Mouse (Mus musculus): ENCODE results near the gene Foxn2.

The Foxn2 gene

GRCm38 (mm10) chr17:88492107-88492460, 51.6 kb downstream of the Foxn2 start:
- in situ Hi-C loops (cut with MseI, MboI) = no loop called here

DNA sequence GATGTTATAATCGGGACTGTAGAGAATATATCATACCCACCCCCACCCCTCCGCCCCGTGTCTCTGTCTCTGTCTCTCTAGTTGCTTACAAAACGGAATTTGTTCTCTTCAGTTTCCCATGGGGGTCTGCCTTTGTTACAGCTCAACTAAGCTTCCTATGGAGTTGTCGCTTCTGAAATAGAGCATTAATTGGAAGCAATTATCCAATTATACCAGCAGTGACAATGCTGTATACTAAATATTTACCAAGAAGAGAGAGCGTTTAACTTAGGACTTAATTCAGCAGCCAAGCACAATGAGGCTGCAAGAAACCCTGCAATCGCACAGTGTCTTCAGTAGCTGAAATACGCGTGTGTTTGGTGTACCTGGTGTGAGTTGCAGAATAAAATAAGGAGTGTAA, 53.0 kb downstream of the Foxn2 start:
- in situ Hi-C loops (cut with MseI, MboI) = no loop called here

DNA sequence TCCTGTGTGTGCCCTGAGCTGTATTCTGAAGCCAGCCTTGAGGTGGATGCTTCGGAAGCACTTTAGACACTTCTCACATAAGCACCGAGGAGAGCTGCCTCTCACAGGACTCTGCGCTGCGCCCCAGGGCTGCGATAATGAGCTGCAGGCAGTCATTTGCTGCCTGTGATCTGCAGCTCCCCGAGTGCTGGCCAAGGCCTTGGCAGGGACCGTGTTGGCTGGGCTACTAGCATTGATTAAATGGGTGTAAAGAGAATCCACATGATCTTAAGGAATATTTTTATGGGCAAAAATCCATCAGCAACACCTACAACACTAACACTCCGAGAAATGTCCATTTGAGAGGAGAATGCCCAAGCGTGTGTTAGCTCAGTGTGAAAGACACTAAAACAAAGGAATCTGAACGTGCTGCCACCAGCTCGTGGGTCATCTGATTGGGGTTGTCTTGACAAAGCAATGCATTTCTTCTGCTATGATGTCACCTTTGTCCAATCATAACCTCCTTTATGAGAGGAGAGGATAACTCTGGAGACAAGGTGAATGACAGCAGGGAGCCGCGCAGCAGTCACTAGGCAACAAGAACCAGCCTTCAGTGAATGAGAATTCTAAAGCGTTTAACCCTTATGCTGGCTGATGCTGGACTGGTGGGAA, 53.7 kb downstream of the Foxn2 start:
- in situ Hi-C loops (cut with MseI, MboI) = no loop called here

DNA sequence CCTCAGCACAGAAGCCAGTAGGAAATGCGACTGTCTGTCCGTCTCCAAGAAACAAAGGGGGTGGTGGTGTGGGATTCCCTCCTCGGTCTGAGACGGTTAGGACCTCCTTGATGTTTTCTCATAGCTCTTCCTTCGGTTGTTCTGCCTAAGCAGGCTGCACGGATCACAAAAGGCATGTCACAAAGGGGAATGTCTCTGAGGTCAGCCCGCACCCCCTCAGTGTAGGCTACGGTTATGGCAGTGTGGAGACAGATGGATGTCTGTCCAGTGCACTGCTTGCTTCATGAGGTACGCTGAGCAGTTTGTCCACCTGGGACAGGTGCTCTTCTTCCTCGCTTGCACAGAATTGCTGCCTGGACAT, 54.2 kb downstream of the Foxn2 start:
- in situ Hi-C loops (cut with MseI, MboI) = no loop called here

DNA sequence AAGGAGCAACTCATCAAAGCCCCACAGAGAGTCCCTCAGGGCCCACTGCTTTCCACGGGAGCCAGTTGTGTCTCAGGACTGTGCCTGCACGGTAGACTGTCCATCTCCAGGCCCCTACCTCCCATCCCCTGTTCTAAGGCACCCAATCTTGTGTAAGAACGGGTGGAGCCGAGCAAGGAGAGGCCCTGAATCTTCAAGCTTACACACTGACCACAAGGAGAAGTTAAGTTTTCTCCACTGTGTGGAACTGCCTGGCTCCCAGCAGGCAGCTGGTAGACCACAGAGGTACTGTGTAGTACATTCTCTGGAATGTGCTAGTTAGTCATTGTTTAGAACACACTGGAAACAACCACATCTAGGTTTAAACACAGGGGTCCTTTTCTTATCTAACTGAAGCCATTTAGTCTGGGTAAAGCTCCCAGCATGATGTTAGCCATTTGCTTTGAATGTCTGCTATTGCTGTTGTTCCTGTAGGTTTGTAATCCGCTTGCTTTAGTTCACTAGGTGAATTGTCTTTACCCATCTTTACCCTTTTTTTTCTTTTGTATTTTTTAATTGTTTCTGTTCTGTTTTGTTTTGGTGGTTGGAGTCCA, 57.7 kb downstream of the Foxn2 start:
- in situ Hi-C loops (cut with MseI, MboI) = no loop called here

DNA sequence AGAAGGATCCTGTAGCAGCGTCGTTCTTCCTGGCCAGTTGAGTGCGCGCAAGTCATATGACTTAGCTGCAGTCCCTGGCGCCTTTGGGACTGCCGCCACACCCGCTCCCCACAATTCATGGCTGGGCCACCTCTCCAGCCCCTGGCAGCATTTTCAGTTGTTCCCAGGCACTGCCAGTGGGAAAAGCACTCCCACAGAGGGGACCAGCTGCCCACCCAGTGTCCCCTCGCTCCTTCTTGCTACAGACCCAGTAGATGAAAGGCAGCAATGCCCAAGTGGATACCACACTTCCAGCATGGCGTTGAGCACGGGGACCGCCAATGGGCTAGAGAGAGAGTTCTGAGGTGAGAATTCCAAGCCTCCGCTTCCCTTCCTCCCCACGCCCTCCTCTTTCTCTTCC, 63.5 kb downstream of the Foxn2 start:
- in situ Hi-C loops (cut with MseI, MboI) = loop anchor here (25.0 kb wide), 2 partner anchors 192 to 242 kb away; no protein-coding TSS in a partner anchor

GRCm38 (mm10) chr17:88505275-88505723, 64.8 kb downstream of the Foxn2 start:
- in situ Hi-C loops (cut with MseI, MboI) = loop anchor here (25.0 kb wide), 2 partner anchors 193 to 243 kb away; no protein-coding TSS in a partner anchor

DNA sequence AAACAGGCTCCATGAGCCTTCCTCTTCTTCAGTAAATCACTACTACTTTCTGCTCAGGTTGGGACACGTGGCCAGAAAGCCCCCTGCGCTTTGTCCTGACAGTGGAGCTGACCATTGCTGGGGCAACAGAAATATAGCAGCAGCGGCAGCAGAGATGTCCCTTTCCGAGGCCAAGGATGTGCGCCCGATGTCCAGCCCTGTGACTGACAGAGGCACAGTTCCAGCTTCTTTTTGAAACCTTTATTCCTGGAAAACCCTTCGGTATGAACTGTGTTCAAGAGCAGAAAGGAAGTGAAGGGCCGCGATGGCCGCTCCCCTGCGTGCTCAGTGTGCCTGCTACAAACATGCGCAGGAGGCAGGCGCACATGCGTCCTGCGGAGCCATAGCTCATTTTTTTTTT, 65.4 kb downstream of the Foxn2 start:
- in situ Hi-C loops (cut with MseI, MboI) = loop anchor here (25.0 kb wide), 2 partner anchors 194 to 244 kb away; no protein-coding TSS in a partner anchor

- in situ Hi-C loops (cut with MseI, MboI) = loop anchor here (25.0 kb wide), 2 partner anchors 195 to 245 kb away; no protein-coding TSS in a partner anchor
Measured at GRCm38 (mm10) chr17:88507376-88507775, 66.9 kb downstream of the Foxn2 start.

DNA sequence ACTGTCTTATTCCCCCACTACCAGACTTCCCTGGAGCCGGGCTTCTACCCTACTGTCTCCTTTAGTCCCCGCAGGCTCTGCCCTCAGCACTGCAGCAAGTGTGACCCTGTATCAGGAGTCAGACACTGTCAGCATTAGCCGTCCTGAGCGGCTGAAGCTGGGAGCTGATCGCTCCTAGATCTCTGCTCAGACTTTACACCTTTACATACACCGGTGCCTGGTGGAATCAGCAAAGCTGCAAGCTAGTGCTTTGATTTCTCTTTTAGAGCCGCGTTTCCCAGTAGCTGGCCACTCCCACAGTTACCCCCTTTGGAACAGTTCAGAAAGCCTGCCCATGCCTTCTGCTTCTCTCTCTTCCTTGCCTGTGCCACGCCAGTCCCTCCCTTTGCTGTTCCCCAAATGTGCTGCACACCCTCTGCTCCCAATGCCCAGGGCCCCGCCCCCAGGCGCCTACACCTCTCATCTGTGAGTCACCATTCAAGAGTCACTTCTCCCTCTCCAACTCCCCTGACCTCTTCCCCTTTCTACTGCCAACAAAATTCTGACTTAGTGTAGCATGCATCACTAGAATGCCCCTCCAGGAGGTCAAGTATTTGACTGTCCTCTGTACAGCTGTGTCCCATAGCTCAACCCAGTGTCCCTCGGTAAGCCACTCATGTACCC, 68.5 kb downstream of the Foxn2 start:
- in situ Hi-C loops (cut with MseI, MboI) = loop anchor here (25.0 kb wide), 2 partner anchors 197 to 247 kb away; no protein-coding TSS in a partner anchor

GRCm38 (mm10) chr17:88509999-88510398, 69.5 kb downstream of the Foxn2 start:
- in situ Hi-C loops (cut with MseI, MboI) = loop anchor here (25.0 kb wide), 2 partner anchors 198 to 248 kb away; no protein-coding TSS in a partner anchor

- in situ Hi-C loops (cut with MseI, MboI) = loop anchor here (25.0 kb wide), 2 partner anchors 199 to 249 kb away; no protein-coding TSS in a partner anchor
Measured at GRCm38 (mm10) chr17:88511095-88511551, 70.6 kb downstream of the Foxn2 start.

- in situ Hi-C loops (cut with MseI, MboI) = loop anchor here (25.0 kb wide), 2 partner anchors 204 to 254 kb away; no protein-coding TSS in a partner anchor
Measured at GRCm38 (mm10) chr17:88516477-88516876, 76.0 kb downstream of the Foxn2 start.

- in situ Hi-C loops (cut with MseI, MboI) = no loop called here
Measured at GRCm38 (mm10) chr17:88527781-88528180, 87.3 kb downstream of the Foxn2 start.

- in situ Hi-C loops (cut with MseI, MboI) = no loop called here
Measured at GRCm38 (mm10) chr17:88529519-88530235, 89.2 kb downstream of the Foxn2 start, which contains the start of gene Ppp1r21. Ppp1r21 (plus strand) TSS chr17:88530118.

- in situ Hi-C loops (cut with MseI, MboI) = no loop called here
Measured at GRCm38 (mm10) chr17:88530236-88530619, 89.7 kb downstream of the Foxn2 start.

GRCm38 (mm10) chr17:88530667-88531066, 90.2 kb downstream of the Foxn2 start:
- in situ Hi-C loops (cut with MseI, MboI) = no loop called here

DNA sequence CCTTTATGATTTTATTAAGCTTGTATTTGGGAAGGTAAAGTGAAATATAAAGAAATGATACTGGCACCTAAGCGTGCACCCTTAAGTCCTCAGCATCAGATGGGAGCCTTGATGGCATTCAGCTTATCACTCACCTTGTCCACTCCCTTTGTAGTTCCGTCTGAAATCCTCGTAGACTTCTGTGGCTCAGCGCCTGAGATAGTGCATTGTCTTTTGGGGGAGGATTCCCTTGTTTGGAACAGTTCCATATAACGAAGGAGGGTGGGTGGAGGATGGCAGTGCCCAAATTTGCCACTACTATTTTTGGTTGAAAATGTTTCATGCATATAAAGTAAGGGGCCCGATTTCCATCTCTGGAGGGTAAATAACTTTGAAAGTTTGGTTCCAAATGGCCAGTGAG, 90.7 kb downstream of the Foxn2 start:
- in situ Hi-C loops (cut with MseI, MboI) = no loop called here

DNA sequence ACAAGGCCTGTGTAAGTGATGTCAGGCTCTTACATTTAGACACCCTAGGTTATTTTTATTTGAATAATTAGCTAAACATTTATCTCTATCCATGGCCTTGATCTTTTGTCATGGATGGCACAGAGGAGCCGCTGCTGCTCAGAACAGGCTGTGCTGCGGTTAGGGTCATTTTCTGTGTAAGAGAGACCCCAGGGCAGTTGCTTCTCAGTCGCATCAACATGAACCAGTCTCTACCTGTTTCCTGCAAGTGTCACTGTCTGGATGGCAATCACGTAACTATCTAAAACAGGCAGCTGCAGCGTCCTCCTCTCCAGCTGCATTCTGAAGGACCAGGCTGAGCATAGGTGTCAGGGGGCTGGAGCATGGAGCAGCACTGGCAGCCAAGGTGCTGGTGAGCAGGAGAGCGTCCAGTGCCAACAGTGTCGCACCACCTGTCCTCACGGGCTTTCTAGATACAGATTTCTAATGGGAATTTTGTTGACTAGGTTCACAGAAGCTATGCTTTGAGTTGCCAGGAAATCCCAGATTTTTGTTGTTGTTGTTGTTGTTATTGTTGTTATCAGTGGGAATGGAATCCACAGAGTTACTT, 97.4 kb downstream of the Foxn2 start:
- in situ Hi-C loops (cut with MseI, MboI) = no loop called here
